Mouse (Mus musculus) heart, embryonic 14.5 days (tissue): ENCODE data around the gene Srsf10. TPM values are rescaled to one million over a fixed set of nuclear protein-coding genes. Genes with fewer than 3 reads are reported as not detected.

Experiments used
- ATAC-seq: fragments of 200-750 bp; cut with Nextera tagmentation; 2 replicates; pipeline ENCODE4 v1.8.0; 2017; ENCODE audit warnings: low read depth, moderate TSS enrichment; ENCODE audit not compliant: insufficient number of reproducible peaks, insufficient read depth, low FRiP score
- H3K27ac ChIP-seq, 2 experiments: fragments of 200-500 bp in 1 of 2; fragments of 300-500 bp in 1 of 2; sonication (generic) in 1 of 2; replicated peaks in 1 of 2; 2 replicates each; pipeline ENCODE4 v1.5.1; 2012 to 2014; ENCODE audit warnings: low read depth in 2 of 2, low read length in 2 of 2, control low read depth in 1 of 2, mild to moderate bottlenecking in 1 of 2, mixed read lengths in 1 of 2; ENCODE audit not compliant: control insufficient read depth in 1 of 2, insufficient read depth in 1 of 2
- H3K27me3 ChIP-seq: fragments of 300-500 bp; sonication (generic); 2 replicates; pipeline ENCODE4 v1.6.1; 2014; ENCODE audit warnings: mild to moderate bottlenecking, low read length, control low read depth; ENCODE audit not compliant: control insufficient read depth, insufficient read depth
- H3K36me3 ChIP-seq: fragments of 300-500 bp; sonication (generic); 2 replicates; pipeline ENCODE4 v1.6.1; 2014; ENCODE audit warnings: mild to moderate bottlenecking, control low read depth, low read length, mixed read lengths; ENCODE audit not compliant: control insufficient read depth, insufficient read depth
- H3K4me1 ChIP-seq, 2 experiments: fragments of 200-500 bp in 1 of 2; fragments of 300-500 bp in 1 of 2; sonication (generic) in 1 of 2; 2 replicates each; pipeline ENCODE4 v1.6.1; 2012 to 2014; ENCODE audit warnings: low read length in 2 of 2, control low read depth in 1 of 2, mixed read lengths in 1 of 2; ENCODE audit not compliant: control insufficient read depth in 2 of 2, insufficient read depth in 2 of 2
- H3K4me2 ChIP-seq: fragments of 300-500 bp; sonication (generic); 2 replicates; pipeline ENCODE4 v1.6.1; 2014; ENCODE audit warnings: mild to moderate bottlenecking, low read length
- H3K4me3 ChIP-seq, 2 experiments: fragments of 200-500 bp in 1 of 2; fragments of 300-500 bp in 1 of 2; sonication (generic) in 1 of 2; 2 replicates each; pipeline ENCODE4 v1.5.1; 2012 to 2014; ENCODE audit warnings: low read length in 2 of 2, mild to moderate bottlenecking in 2 of 2, control low read depth in 1 of 2, low read depth in 1 of 2, moderate library complexity in 1 of 2; ENCODE audit not compliant: control insufficient read depth in 1 of 2, insufficient read depth in 1 of 2
- H3K9ac ChIP-seq: fragments of 300-500 bp; sonication (generic); 2 replicates; pipeline ENCODE4 v1.6.1; 2014; ENCODE audit warnings: mild to moderate bottlenecking, low read length
- H3K9me3 ChIP-seq: fragments of 300-500 bp; sonication (generic); 2 replicates; pipeline ENCODE4 v1.6.1; 2016; ENCODE audit warnings: low read length, control low read depth; ENCODE audit not compliant: control insufficient read depth
- WGBS: fragments of 180-500 bp; shearing (Covaris S2); extraction: QIAGEN DNeasy Blood & Tissue Kit; methylation state at CpG from one replicate; pipeline ENCODE4 v1.1.7; 2014; 5-methylcytosine and 5-hydroxymethylcytosine counted together
- polyA plus RNA-seq: library from polyadenylated mRNA; unstranded; fragments of >200 nt; fragmentation: Nextera tagmentation; extraction: Ambion mirVana; gene quantifications from 2 replicates; pipeline ENCODE4 v1.2.1, GENCODE M21; 2014

The Srsf10 gene
- polyA plus RNA-seq, 1 experiment from 2014 or later = 147 TPM

- ATAC-seq = no peak
- H3K9ac ChIP-seq = no peak overlapping the region
- H3K9me3 ChIP-seq = no peaks in the 10 kb centered on the region
- H3K4me3 ChIP-seq = no peak overlapping the region
- 56% methylated on average over 7 of the region's 7 CpGs for WGBS
- peaks cover 5 to 10% of the 10 kb centered on the region in 2 experiments; a peak in 3 of 4 replicates for H3K4me1 ChIP-seq
- no peaks in the 10 kb centered on the region for H3K36me3 ChIP-seq
- no peak overlapping the region for H3K4me2 ChIP-seq
- H3K27me3 ChIP-seq = no peaks in the 10 kb centered on the region
- no peak overlapping the region for H3K27ac ChIP-seq
Measured at GRCm38 (mm10) chr4:135911531-135911930, 56.0 kb downstream of the Srsf10 start.

DNA sequence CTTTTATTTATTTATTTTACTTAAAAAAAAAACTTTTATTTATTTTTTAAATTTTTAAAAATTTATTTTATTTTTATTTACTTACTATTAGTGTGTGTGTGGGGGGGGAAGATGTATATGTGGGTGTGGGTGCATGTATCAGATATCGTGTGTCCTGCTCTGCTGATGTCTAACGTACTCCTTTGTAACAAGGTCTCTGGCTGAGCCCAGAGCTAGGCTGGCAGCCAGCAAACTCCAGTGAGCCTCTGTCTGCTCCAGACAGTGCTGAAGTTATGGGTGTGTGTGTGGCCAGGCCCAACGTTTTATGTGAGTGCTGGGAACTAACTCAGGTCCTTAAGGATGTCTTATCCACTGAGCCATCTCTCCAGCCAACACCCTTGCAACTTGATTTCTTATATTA lies 56.6 kb downstream of the Srsf10 start:
- no peaks in the 10 kb centered on the region for H3K9me3 ChIP-seq
- H3K27me3 ChIP-seq = no peaks in the 10 kb centered on the region
- peaks cover 5 to 10% of the 10 kb centered on the region in 2 experiments; a peak in 3 of 4 replicates for H3K4me1 ChIP-seq
- no peak overlapping the region for H3K27ac ChIP-seq
- no peak for ATAC-seq
- H3K9ac ChIP-seq = no peak overlapping the region
- H3K36me3 ChIP-seq = no peaks in the 10 kb centered on the region
- WGBS = 53% methylated on average over 3 of the region's 3 CpGs
- no peak overlapping the region for H3K4me2 ChIP-seq
- no peak overlapping the region for H3K4me3 ChIP-seq

DNA sequence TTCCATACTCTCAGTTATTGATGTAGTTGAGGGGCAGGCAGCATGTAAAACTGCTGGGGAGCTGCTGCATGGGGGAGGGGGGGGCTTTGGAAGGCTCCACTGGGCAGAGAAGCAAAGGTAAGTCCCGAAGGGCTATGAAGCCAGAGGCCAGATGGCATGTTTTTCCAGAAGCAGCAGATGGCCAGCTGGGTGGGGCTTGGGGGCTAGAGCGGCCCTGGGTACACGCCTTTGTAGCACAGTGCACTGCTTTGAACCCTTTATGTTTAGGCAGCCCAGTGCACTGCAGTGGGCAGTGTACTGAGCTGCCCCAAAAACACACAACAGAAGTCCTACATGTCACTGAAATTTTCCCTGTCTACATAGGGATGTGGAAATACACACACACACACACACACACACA lies 57.3 kb downstream of the Srsf10 start:
- no peak for ATAC-seq
- Histone ChIP-seq H3K27ac (no peak overlapping the region), H3K27me3 (no peaks in the 10 kb centered on the region), H3K36me3 (no peaks in the 10 kb centered on the region), H3K4me1 (peaks cover 5 to 10% of the 10 kb centered on the region in 2 experiments; a peak in 3 of 4 replicates), H3K9me3 (no peaks in the 10 kb centered on the region), H3K4me3 (no peak overlapping the region), H3K4me2 (no peak overlapping the region), H3K9ac (no peak overlapping the region)
- 48% methylated on average over 3 of the region's 3 CpGs for WGBS

GRCm38 (mm10) chr4:135913433-135913832 lies 57.9 kb downstream of the Srsf10 start:
- no peak overlapping the region for H3K27ac ChIP-seq
- no peak for ATAC-seq
- H3K4me1 ChIP-seq = peaks cover 5 to 10% of the 10 kb centered on the region in 2 experiments; a peak in 3 of 4 replicates
- H3K9ac ChIP-seq = no peak overlapping the region
- H3K9me3 ChIP-seq = no peaks in the 10 kb centered on the region
- H3K4me2 ChIP-seq = no peak overlapping the region
- no peaks in the 10 kb centered on the region for H3K27me3 ChIP-seq
- H3K4me3 ChIP-seq = no peak overlapping the region
- no peaks in the 10 kb centered on the region for H3K36me3 ChIP-seq
- WGBS = 50% methylated on average over 4 of the region's 4 CpGs

DNA sequence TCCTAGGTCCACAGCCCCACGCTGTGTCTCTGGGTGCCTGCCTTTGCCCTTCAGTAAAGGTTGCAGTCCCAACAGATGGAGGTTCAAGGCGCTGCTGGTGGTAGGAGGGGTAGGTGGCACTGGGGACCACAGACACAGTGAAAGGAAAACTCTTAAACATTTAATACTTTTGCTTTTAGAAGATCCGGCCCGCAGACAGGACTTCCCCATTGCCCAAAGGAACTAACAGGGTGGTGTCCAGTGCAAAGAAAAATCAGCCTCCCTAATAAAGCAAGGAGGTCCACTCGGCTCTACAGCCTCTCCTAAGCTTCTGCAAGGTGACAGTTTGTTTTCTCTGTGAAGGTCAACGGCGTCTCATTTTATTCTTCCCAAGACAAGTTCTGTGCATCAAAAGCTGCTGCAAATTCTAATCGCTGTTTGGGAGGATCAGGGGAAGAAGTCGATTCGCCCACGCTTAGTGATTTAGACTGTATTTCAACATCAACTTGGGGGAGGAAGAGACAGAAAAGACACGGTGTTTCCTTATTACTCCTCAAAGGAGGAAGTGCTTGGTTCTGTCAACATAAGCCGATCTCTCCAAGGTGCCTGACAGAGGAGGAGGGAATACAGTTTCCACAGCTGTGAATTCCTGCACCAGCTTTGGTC lies 63.2 kb downstream of the Srsf10 start:
- Histone ChIP-seq H3K4me2 (no peak overlapping the region), H3K4me3 (no peak overlapping the region), H3K9ac (no peak overlapping the region), H3K36me3 (peaks cover 7% of the 10 kb centered on the region; the same call in 1 of the 2 replicates), H3K4me1 (peaks cover 4 to 5% of the 10 kb centered on the region in 2 experiments), H3K27ac (no peak overlapping the region), H3K9me3 (no peaks in the 10 kb centered on the region), H3K27me3 (no peaks in the 10 kb centered on the region)
- ATAC-seq = no peak
- 77% methylated on average over 13 of the region's 13 CpGs for WGBS

DNA sequence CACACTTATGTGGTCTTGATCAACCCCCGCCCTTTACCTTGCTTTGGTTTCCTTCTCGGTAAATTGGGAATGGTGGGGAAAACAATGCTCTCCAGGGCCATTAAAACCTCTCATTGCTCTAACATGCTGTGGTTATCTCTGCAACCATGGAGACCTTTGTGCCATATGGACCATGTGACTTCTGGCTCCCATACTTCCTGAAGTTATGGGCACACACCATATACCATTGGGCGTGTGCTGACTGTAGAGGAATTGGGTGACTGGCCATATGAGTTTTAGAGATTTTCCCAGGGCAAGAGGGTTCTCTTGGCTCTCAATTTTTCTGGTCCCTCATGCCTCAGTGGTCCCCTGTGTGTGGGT lies 63.7 kb downstream of the Srsf10 start:
- Histone ChIP-seq H3K4me3 (no peak overlapping the region), H3K9me3 (no peaks in the 10 kb centered on the region), H3K9ac (no peak overlapping the region), H3K27ac (no peak overlapping the region), H3K36me3 (peaks cover 9% of the 10 kb centered on the region; the same call in 1 of the 2 replicates), H3K27me3 (no peaks in the 10 kb centered on the region), H3K4me2 (no peak overlapping the region), H3K4me1 (peaks cover 4 to 5% of the 10 kb centered on the region in 2 experiments)
- ATAC-seq = no peak
- WGBS = 85% methylated on average over 3 of the region's 3 CpGs

Other genes starting within 250 kb of the Srsf10 start
- 0.65 and 0.98 TPM in 2 replicates for gene Ifnlr1, start 169.5 kb upstream of the Srsf10 start, polyA plus RNA-seq
- not detected in 2 replicates for gene Il22ra1, start 127.6 kb upstream of the Srsf10 start, polyA plus RNA-seq
- gene Myom3, start 96.0 kb upstream of the Srsf10 start, polyA plus RNA-seq = 0.12 TPM in 1 of 2 replicates, not detected in the other
- gene Pnrc2, start 18.1 kb downstream of the Srsf10 start, polyA plus RNA-seq = 133 and 137 TPM in 2 replicates
- 0.36 and 0.38 TPM in 2 replicates for gene Cnr2, start 39.6 kb downstream of the Srsf10 start, polyA plus RNA-seq
- gene Fuca1, start 65.0 kb downstream of the Srsf10 start, polyA plus RNA-seq = 50.1 and 63.0 TPM in 2 replicates
- gene Hmgcl, start 90.7 kb downstream of the Srsf10 start, polyA plus RNA-seq = 91.6 and 96.7 TPM in 2 replicates
- 16.8 and 19.0 TPM in 2 replicates for gene Gale, start 108.0 kb downstream of the Srsf10 start, polyA plus RNA-seq
- 65.5 and 67.7 TPM in 2 replicates for gene Lypla2, start 116.9 kb downstream of the Srsf10 start, polyA plus RNA-seq
- gene Pithd1, start 131.5 kb downstream of the Srsf10 start, polyA plus RNA-seq = 39.4 and 40.2 TPM in 2 replicates
- 34.3 and 34.7 TPM in 2 replicates for gene Eloa, start 166.0 kb downstream of the Srsf10 start, polyA plus RNA-seq
- gene Rpl11, start 197.7 kb downstream of the Srsf10 start, polyA plus RNA-seq = 284 and 329 TPM in 2 replicates